Mouse (Mus musculus): ENCODE data around the gene Clcn7. TPM values are rescaled to one million over a fixed set of nuclear protein-coding genes. Genes with fewer than 3 reads are reported as not detected.

Gene Clcn7
- total and polyA plus RNA-seq, 3 experiments: 10.9 to 16.4 TPM; not detected in 1

GRCm38 (mm10) chr17:25114908-25115645 is 18.1 kb upstream of the Clcn7 start:
- TF ChIP-seq TCF12 (IDR thresholded peaks at IDR 0.05; ENCODE audit: low read depth, low read length) (0 out of 2 replicates have a peak, but pooled peaks have one; percentile 12), ELF1 (IDR thresholded peaks at IDR 0.05; ENCODE audit: low read depth, low read length) (peak; percentile 86), NRF1 (IDR thresholded peaks at IDR 0.05; ENCODE audit: insufficient read depth, low read depth, low read length, poor library complexity, severe bottlenecking) (peak; percentile 47; the same call in 1 of the 2 replicates), CHD2 (IDR thresholded peaks at IDR 0.05; ENCODE audit: low read length) (no peak)
- H3K4me1 ChIP-seq (ENCODE audit: control insufficient read depth in 1 of 2, insufficient read depth in 2 of 2, low read length in 2 of 2): peaks cover 0 to 13% of the 10 kb centered on the region in 2 experiments; a peak in 2 of 4 replicates
- DNase-seq (ENCODE audit: low read depth, low spot score): peak; percentile 82
- no peaks in the 10 kb centered on the region for H3K9me3 ChIP-seq (replicated peaks; ENCODE audit: insufficient read depth, low read length)
- H3K27ac ChIP-seq (ENCODE audit: control insufficient read depth, low read depth, low read length): peak overlapping the region; percentile 88
- H3K4me3 ChIP-seq (ENCODE audit: control insufficient read depth in 1 of 2, insufficient read depth in 1 of 2, low read depth in 2 of 2, low read length in 2 of 2): peak overlapping the region; percentile 77 to 85
- H3K79me2 ChIP-seq (ENCODE audit: control insufficient read depth, insufficient read depth, low read length, poor library complexity): peaks cover 11% of the 10 kb centered on the region
- H3K27me3 ChIP-seq (ENCODE audit: control insufficient read depth in 1 of 2, insufficient read depth in 2 of 2, low read length in 2 of 2): no peaks in the 10 kb centered on the region; a peak in 1 of 4 replicates
- H3K36me3 ChIP-seq (ENCODE audit: control insufficient read depth in 1 of 2, insufficient read depth in 2 of 2, low read length in 2 of 2): peaks cover 2 to 4% of the 10 kb centered on the region in 2 experiments; a peak in 2 of 4 replicates
- H3K9ac ChIP-seq (ENCODE audit: control insufficient read depth, low read depth, low read length, poor library complexity, severe bottlenecking): peak overlapping the region; percentile 87

- H3K27me3 ChIP-seq (ENCODE audit: control insufficient read depth in 1 of 2, insufficient read depth in 2 of 2, low read length in 2 of 2): peaks cover 0 to 3% of the 10 kb centered on the region in 2 experiments; a peak in 2 of 4 replicates
- H3K27ac ChIP-seq (ENCODE audit: control insufficient read depth, low read depth, low read length): peak within 1 kb of the TSS; percentile 88
- peaks cover 2 to 4% of the 10 kb centered on the region in 2 experiments; a peak in 2 of 4 replicates for H3K36me3 ChIP-seq (ENCODE audit: control insufficient read depth in 1 of 2, insufficient read depth in 2 of 2, low read length in 2 of 2)
- H3K9ac ChIP-seq (ENCODE audit: control insufficient read depth, low read depth, low read length, poor library complexity, severe bottlenecking): peak within 1 kb of the TSS; percentile 87
- peak within 1 kb of the TSS; percentile 77 to 85 for H3K4me3 ChIP-seq (ENCODE audit: control insufficient read depth in 1 of 2, insufficient read depth in 1 of 2, low read depth in 2 of 2, low read length in 2 of 2)
- peaks cover 11% of the 10 kb centered on the region for H3K79me2 ChIP-seq (ENCODE audit: control insufficient read depth, insufficient read depth, low read length, poor library complexity)
- H3K4me1 ChIP-seq (ENCODE audit: control insufficient read depth in 1 of 2, insufficient read depth in 2 of 2, low read length in 2 of 2): peaks cover 0 to 13% of the 10 kb centered on the region in 2 experiments; a peak in 2 of 4 replicates
- H3K9me3 ChIP-seq (replicated peaks; ENCODE audit: insufficient read depth, low read length): no peaks in the 10 kb centered on the region
- DNase-seq (ENCODE audit: low read depth, low spot score): peak; percentile 96
- TF ChIP-seq NRF1 (IDR thresholded peaks at IDR 0.05; ENCODE audit: insufficient read depth, low read depth, low read length, poor library complexity, severe bottlenecking) (peak; percentile 91), BHLHE40 (IDR thresholded peaks at IDR 0.05; ENCODE audit: borderline replicate concordance, low read depth, low read length) (peak; percentile 82), USF1 (IDR thresholded peaks at IDR 0.05; ENCODE audit: low read depth, low read length) (peak; percentile 47; the same call in 1 of the 2 replicates), JUND (IDR thresholded peaks at IDR 0.05; ENCODE audit: low read depth, low read length) (no peak), ZC3H11A (IDR thresholded peaks at IDR 0.05; ENCODE audit: low read depth, low read length) (peak; percentile 88), GABPA (IDR thresholded peaks at IDR 0.05; ENCODE audit: low read depth, low read length) (no peak), MXI1 (IDR thresholded peaks at IDR 0.05; ENCODE audit: low read depth, low read length) (peak; percentile 99), ZMIZ1 (IDR thresholded peaks at IDR 0.05; ENCODE audit: low read depth, low read length) (peak; percentile 71; the same call in 1 of the 2 replicates), GATA1 (IDR thresholded peaks at IDR 0.05; ENCODE audit: low read depth, low read length) (no peak), ELF1 (IDR thresholded peaks at IDR 0.05; ENCODE audit: low read depth, low read length) (no peak), TAL1 (IDR thresholded peaks at IDR 0.05; ENCODE audit: low read length) (no peak), USF2 (IDR thresholded peaks at IDR 0.05; ENCODE audit: borderline replicate concordance in 1 of 2, insufficient read depth in 1 of 2, low read depth in 1 of 2, low read length in 2 of 2) (no peak), KAT2A (conservative IDR thresholded peaks at IDR 0.05; ENCODE audit: low read depth, low read length) (no peak; the same call in 1 of the 2 replicates), POLR2AphosphoS2 (IDR thresholded peaks at IDR 0.05; ENCODE audit: low read length) (peak; percentile 89), ZNF384 (IDR thresholded peaks at IDR 0.05; ENCODE audit: low read depth, low read length) (no peak), POLR2AphosphoS5 (IDR thresholded peaks at IDR 0.05; ENCODE audit: borderline replicate concordance, low read depth, low read length) (no peak), MAZ (IDR thresholded peaks at IDR 0.05; ENCODE audit: low read depth, low read length) (no peak), CHD2 (IDR thresholded peaks at IDR 0.05; ENCODE audit: low read length) (no peak), TCF12 (IDR thresholded peaks at IDR 0.05; ENCODE audit: low read depth, low read length) (no peak), TBP (IDR thresholded peaks at IDR 0.05; ENCODE audit: low read depth, low read length) (peak; percentile 46; the same call in 1 of the 2 replicates), MAFK (IDR thresholded peaks at IDR 0.05; ENCODE audit: borderline replicate concordance, low read depth, low read length) (no peak), RCOR1 (IDR thresholded peaks at IDR 0.05; ENCODE audit: low read depth, low read length) (no peak), ZKSCAN1 (IDR thresholded peaks at IDR 0.05; ENCODE audit: low read depth, low read length) (no peak), EP300 (IDR thresholded peaks at IDR 0.05; ENCODE audit: low read depth in 1 of 2, low read length in 2 of 2) (no peak), UBTF (IDR thresholded peaks at IDR 0.05; ENCODE audit: borderline replicate concordance, insufficient read depth, low read depth, low read length) (no peak), RAD21 (IDR thresholded peaks at IDR 0.05; ENCODE audit: low read depth, low read length) (no peak)
Measured at GRCm38 (mm10) chr17:25115664-25116432, 17.3 kb upstream of the Clcn7 start, which contains the start of gene Telo2. TSS of gene Telo2 (minus strand) at chr17:25115967.
